Mouse (Mus musculus) midbrain, embryonic 14.5 days (tissue): ENCODE measurements around the gene Clcnka. TPM values are rescaled to one million over a fixed set of nuclear protein-coding genes. Genes with fewer than 3 reads are reported as not detected.

Source experiments
- ATAC-seq: fragments of 200-750 bp; cut with Nextera tagmentation; 2 replicates; pipeline ENCODE4 v1.8.0; 2017; ENCODE audit warnings: moderate number of reproducible peaks, moderate library complexity; ENCODE audit not compliant: low FRiP score, low TSS enrichment
- DNase-seq: peaks from one replicate; pipeline ENCODE4 v3.0.0-alpha.2; 2015
- H3K27ac ChIP-seq: fragments of 300-500 bp; sonication (generic); replicated peaks from 2 replicates; pipeline ENCODE4 v1.5.1; 2014; ENCODE audit warnings: mild to moderate bottlenecking, low read depth, low read length, moderate library complexity
- H3K27me3 ChIP-seq: fragments of 300-500 bp; sonication (generic); 2 replicates; pipeline ENCODE4 v1.6.1; 2014; ENCODE audit warnings: low read length, control low read depth, mixed read lengths; ENCODE audit not compliant: control insufficient read depth, insufficient read depth
- H3K36me3 ChIP-seq: fragments of 300-500 bp; sonication (generic); 2 replicates; pipeline ENCODE4 v1.6.1; 2014; ENCODE audit warnings: low read length, control low read depth; ENCODE audit not compliant: control insufficient read depth, insufficient read depth
- H3K4me1 ChIP-seq: fragments of 300-500 bp; sonication (generic); 2 replicates; pipeline ENCODE4 v1.6.1; 2014; ENCODE audit warnings: mild to moderate bottlenecking, antibody characterized with exemption, low read length, control low read depth; ENCODE audit not compliant: control insufficient read depth, insufficient read depth
- H3K4me2 ChIP-seq: fragments of 300-500 bp; sonication (generic); 2 replicates; pipeline ENCODE4 v1.6.1; 2014; ENCODE audit warnings: mild to moderate bottlenecking, low read length, moderate library complexity
- H3K4me3 ChIP-seq: fragments of 300-500 bp; sonication (generic); replicated peaks from 2 replicates; pipeline ENCODE4 v1.5.1; 2014; ENCODE audit warnings: low read depth, low read length
- H3K9ac ChIP-seq: fragments of 300-500 bp; sonication (generic); replicated peaks from 2 replicates; pipeline ENCODE4 v1.6.1; 2014; ENCODE audit warnings: mild to moderate bottlenecking, low read length, moderate library complexity
- H3K9me3 ChIP-seq: fragments of 300-500 bp; sonication (generic); 2 replicates; pipeline ENCODE4 v1.6.1; 2016; ENCODE audit warnings: low read length, control low read depth, mixed read lengths; ENCODE audit not compliant: control insufficient read depth
- WGBS: fragments of 180-500 bp; shearing (Covaris S2); extraction: QIAGEN DNeasy Blood & Tissue Kit; methylation state at CpG from one replicate; pipeline ENCODE4 v1.1.7; 2014; 5-methylcytosine and 5-hydroxymethylcytosine counted together
- polyA plus RNA-seq: library from polyadenylated mRNA; unstranded; fragments of >200 nt; fragmentation: Nextera tagmentation; extraction: Ambion mirVana; gene quantifications from 2 replicates; pipeline ENCODE4 v1.2.1, GENCODE M21; 2014

The Clcnka gene
- polyA plus RNA-seq, 1 experiment from 2014 or later: 0.11 TPM

DNA sequence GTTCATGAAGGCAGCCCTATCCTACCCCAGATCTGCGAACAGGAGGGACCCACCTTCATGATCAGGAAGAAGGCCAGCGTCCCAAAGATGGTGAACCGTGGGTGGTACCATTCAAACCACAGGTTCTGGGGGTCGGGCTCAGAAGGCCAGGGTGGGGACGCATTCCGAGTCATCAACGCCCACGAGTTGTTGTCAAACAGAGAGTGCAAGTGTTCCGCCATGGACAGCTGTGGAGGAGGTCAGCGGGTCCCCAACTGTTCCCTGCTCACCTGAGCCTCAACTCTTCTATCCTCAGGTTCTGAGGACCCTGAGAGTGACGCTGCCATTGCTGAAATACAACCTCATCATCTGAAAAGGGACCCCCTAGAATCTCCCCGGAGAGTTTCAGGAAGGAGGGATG lies 7.2 kb downstream of the Clcnka start:
- Histone ChIP-seq H3K4me3 (no peak overlapping the region), H3K9ac (no peak overlapping the region), H3K9me3 (no peaks in the 10 kb centered on the region), H3K4me2 (no peak overlapping the region), H3K36me3 (no peaks in the 10 kb centered on the region), H3K27me3 (no peaks in the 10 kb centered on the region), H3K27ac (no peak overlapping the region), H3K4me1 (no peaks in the 10 kb centered on the region)
- ATAC-seq (no peak), DNase-seq (no peak)
- 85% methylated on average over 12 of the region's 12 CpGs for whole genome bisulfite sequencing

DNA sequence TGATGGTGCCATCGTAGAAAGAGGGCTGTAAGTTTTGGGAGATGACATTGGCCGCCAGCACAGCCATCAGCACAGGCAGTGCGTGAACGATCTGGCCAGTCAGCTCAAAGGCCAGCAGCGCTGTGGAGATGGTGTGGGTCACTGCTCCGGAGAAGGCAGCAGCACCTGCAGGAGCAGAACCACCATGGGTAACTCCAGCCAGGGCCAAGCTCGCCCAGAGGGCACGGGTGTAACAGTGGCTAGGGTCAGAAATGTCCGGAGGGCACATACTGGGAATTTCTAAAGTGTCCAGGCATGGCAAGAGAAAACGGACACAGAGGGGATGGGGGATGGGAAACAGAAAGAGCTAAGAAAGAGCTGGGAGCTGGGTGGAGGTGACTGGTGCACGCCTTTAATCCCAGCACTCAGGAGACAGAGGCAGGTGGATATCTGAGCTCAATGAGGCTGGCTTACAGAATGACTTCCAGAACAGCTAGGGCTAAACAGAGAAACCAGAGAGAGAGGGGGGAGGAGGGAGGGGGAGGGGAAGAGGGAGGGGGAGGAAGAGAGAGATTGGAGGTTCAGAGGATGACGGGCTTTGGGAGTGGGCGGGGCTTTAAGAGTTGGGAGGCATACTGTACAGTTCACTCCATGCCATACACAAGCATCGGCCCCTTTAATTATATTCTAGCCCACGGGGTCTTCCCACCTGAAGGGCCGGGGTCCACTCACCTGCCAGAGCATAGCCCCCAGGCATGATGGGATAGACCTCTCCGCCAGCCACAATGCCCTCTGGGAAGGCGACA lies 9.0 kb downstream of the Clcnka start:
- Histone ChIP-seq H3K4me1 (no peaks in the 10 kb centered on the region), H3K9ac (no peak overlapping the region), H3K27ac (no peak overlapping the region), H3K36me3 (no peaks in the 10 kb centered on the region), H3K4me3 (no peak overlapping the region), H3K4me2 (no peak overlapping the region), H3K27me3 (0 out of 2 replicates have a peak, but pooled peaks cover under 1% of the 10 kb centered on the region), H3K9me3 (no peaks in the 10 kb centered on the region)
- WGBS: 74% methylated on average over 18 of the region's 18 CpGs
- no peak for ATAC-seq
- no peak for DNase-seq

DNA sequence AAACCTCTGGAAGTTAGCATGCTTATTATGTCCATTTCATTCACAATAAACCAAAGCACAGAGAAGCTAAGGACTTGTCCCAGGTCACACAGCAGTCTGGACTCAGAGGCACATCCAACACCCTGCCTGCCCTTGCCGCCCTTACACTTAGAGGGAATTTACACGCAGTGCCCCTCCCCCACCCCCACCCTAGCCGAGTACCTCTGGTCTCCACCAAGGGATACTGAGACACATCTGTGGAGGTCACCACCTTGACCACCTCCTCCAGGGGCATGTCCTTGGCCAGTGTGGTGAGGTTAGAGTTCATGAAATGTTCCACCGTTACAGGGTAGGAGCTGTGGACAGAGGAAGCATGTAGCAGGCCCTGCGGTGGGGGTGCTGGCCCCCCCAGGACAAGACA lies 10.6 kb downstream of the Clcnka start:
- DNase-seq: no peak
- Histone ChIP-seq H3K4me1 (no peaks in the 10 kb centered on the region), H3K27ac (no peak overlapping the region), H3K9me3 (no peaks in the 10 kb centered on the region), H3K36me3 (no peaks in the 10 kb centered on the region), H3K4me2 (no peak overlapping the region), H3K4me3 (no peak overlapping the region), H3K27me3 (peaks cover 17% of the 10 kb centered on the region), H3K9ac (no peak overlapping the region)
- no peak for ATAC-seq
- WGBS: 67% methylated on average over 5 of the region's 5 CpGs

- Histone ChIP-seq H3K9ac (no peak overlapping the region), H3K4me1 (no peaks in the 10 kb centered on the region), H3K27me3 (peaks cover 22% of the 10 kb centered on the region), H3K4me2 (no peak overlapping the region), H3K9me3 (no peaks in the 10 kb centered on the region), H3K36me3 (no peaks in the 10 kb centered on the region), H3K4me3 (no peak overlapping the region), H3K27ac (no peak overlapping the region)
- WGBS: 20% methylated on average over 5 of the region's 5 CpGs
- no peak for ATAC-seq
- DNase-seq: peak; percentile 89
Observed at GRCm38 (mm10) chr4:141387093-141387784, 11.3 kb downstream of the Clcnka start.

DNA sequence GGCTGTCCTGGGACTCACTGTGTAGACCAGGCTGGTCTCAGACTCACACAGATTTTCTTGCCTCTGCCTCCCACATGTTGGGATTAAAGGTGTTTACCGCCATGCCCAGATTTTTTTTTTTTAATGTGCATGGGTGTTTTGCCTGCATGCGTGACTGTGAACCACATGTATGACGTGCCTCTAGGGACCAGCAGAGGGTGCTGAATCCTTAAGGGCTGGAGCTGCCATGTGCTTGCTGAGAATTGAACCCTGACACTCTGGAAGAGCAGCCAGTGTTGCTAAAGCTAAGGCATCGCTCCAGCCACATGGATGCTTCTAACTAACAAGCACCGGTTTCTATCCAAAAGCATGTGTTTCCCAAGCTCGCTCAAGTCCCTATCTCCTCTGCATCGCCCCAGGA lies 12.4 kb downstream of the Clcnka start:
- no peak for DNase-seq
- 70% methylated on average over 7 of the region's 7 CpGs for whole genome bisulfite sequencing
- Histone ChIP-seq H3K4me1 (no peaks in the 10 kb centered on the region), H3K27ac (no peak overlapping the region), H3K4me3 (no peak overlapping the region), H3K36me3 (no peaks in the 10 kb centered on the region), H3K9ac (no peak overlapping the region), H3K9me3 (no peaks in the 10 kb centered on the region), H3K27me3 (peaks cover 32% of the 10 kb centered on the region), H3K4me2 (no peak overlapping the region)
- no peak for ATAC-seq

DNA sequence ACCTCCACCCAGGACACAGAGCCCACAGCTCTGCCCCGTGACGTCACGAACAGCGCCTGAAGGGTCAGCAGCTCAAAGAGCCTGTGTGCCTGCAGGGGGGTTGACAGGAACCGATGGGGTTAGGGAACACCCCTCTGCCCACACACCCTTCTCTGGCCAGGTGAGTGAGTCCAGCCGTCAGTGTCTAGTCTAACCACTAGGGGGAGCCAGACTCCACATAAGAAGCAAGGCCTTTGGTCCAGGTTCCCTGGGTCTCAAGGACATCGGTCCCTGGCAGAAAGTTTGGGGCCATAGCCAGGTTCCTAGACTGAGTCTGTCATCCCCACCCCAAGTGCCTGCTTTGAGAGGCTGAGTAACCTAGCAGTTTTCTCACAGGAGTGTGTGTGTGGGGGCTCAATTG lies 13.2 kb downstream of the Clcnka start:
- WGBS: under 1% methylated on average over 7 of the region's 7 CpGs

DNA sequence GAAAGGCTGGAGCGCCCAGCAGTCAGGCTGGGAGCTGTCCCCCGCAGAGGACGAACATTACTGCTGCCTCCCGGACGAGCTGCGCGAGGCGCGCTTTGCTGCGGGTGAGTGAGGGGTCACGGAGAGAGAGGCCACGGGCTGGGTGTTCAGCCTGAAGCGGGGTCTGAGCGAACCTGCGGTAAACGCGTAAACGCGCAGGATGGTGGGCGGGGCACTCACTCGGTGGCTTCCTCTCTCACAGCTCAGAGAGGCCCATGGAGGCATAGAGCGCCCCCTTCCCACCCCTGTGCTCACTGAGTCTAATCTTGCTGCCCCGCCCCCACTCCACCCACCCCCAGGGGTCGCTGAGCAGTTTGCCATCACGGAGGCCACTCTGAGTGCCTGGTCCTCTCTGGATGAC lies 16.1 kb downstream of the Clcnka start:
- Histone ChIP-seq H3K27me3 (peaks cover 40% of the 10 kb centered on the region), H3K36me3 (no peaks in the 10 kb centered on the region), H3K4me2 (peak overlapping the region; percentile 55), H3K9ac (peak overlapping the region; percentile 25; the same call in 1 of the 2 replicates), H3K4me1 (no peaks in the 10 kb centered on the region), H3K27ac (no peak overlapping the region), H3K4me3 (peak overlapping the region; percentile 22), H3K9me3 (no peaks in the 10 kb centered on the region)
- DNase-seq (peak; percentile 58), ATAC-seq (no peak)
- WGBS: 1% methylated on average over 25 of the region's 25 CpGs

More for the DNA sequence above, 13.2 kb downstream of the Clcnka start:
- Histone ChIP-seq H3K27ac (no peak overlapping the region), H3K36me3 (no peaks in the 10 kb centered on the region), H3K9ac (no peak overlapping the region), H3K9me3 (no peaks in the 10 kb centered on the region), H3K4me2 (no peak overlapping the region), H3K4me1 (no peaks in the 10 kb centered on the region), H3K4me3 (no peak overlapping the region), H3K27me3 (peaks cover 40% of the 10 kb centered on the region)
- ATAC-seq (no peak), DNase-seq (peak; percentile 85)

- no peak overlapping the region for H3K4me3 ChIP-seq
- H3K9ac ChIP-seq: no peak overlapping the region
- no peaks in the 10 kb centered on the region for H3K36me3 ChIP-seq
- WGBS: 57% methylated on average over 8 of the region's 8 CpGs
- ATAC-seq: no peak
- H3K4me1 ChIP-seq: no peaks in the 10 kb centered on the region
- no peak overlapping the region for H3K27ac ChIP-seq
- peaks cover 40% of the 10 kb centered on the region for H3K27me3 ChIP-seq
- H3K4me2 ChIP-seq: no peak overlapping the region
- no peaks in the 10 kb centered on the region for H3K9me3 ChIP-seq
- no peak for DNase-seq
Observed at GRCm38 (mm10) chr4:141379674-141380073, 18.9 kb downstream of the Clcnka start.

- 90% methylated on average over 5 of the region's 5 CpGs for WGBS
- Histone ChIP-seq H3K4me3 (no peak overlapping the region), H3K36me3 (no peaks in the 10 kb centered on the region), H3K4me1 (no peaks in the 10 kb centered on the region), H3K4me2 (no peak overlapping the region), H3K9ac (no peak overlapping the region), H3K9me3 (no peaks in the 10 kb centered on the region), H3K27me3 (no peaks in the 10 kb centered on the region), H3K27ac (no peak overlapping the region)
- DNase-seq: no peak
- no peak for ATAC-seq
Observed at GRCm38 (mm10) chr4:141372426-141372825, 26.1 kb downstream of the Clcnka start.
